Mouse (Mus musculus) kidney, postnatal 0 days (tissue): ENCODE data around the gene Fam19a2. TPM values are rescaled to one million over a fixed set of nuclear protein-coding genes. Genes with fewer than 3 reads are reported as not detected.

Experiments used
- ATAC-seq: fragments of 200-750 bp; cut with Nextera tagmentation; replicated peaks from 2 replicates; pipeline ENCODE4 v1.8.0; 2017; ENCODE audit warnings: low read depth, moderate number of reproducible peaks, moderate TSS enrichment, moderate library complexity; ENCODE audit not compliant: low FRiP score
- DNase-seq: peaks from one replicate; pipeline ENCODE4 v3.0.0-alpha.2; 2016; ENCODE audit warnings: low spot score
- H3K27ac ChIP-seq: fragments of 300-500 bp; sonication (generic); 2 replicates; pipeline ENCODE4 v1.5.1; 2014; ENCODE audit warnings: mild to moderate bottlenecking
- H3K27me3 ChIP-seq: fragments of 300-500 bp; sonication (generic); 2 replicates; pipeline ENCODE4 v1.6.1; 2014; ENCODE audit warnings: low read length, mixed read lengths; ENCODE audit not compliant: insufficient read depth
- H3K36me3 ChIP-seq: fragments of 300-500 bp; sonication (generic); 2 replicates; pipeline ENCODE4 v1.6.1; 2014; ENCODE audit warnings: low read length, mixed read lengths; ENCODE audit not compliant: insufficient read depth
- H3K4me1 ChIP-seq: fragments of 300-500 bp; sonication (generic); replicated peaks from 2 replicates; pipeline ENCODE4 v1.6.1; 2014; ENCODE audit warnings: antibody characterized with exemption, low read length, mixed read lengths; ENCODE audit not compliant: insufficient read depth
- H3K4me2 ChIP-seq: fragments of 300-500 bp; sonication (generic); 2 replicates; pipeline ENCODE4 v1.6.1; 2014; ENCODE audit warnings: mild to moderate bottlenecking, low read length, moderate library complexity, mixed read lengths
- H3K4me3 ChIP-seq: fragments of 300-500 bp; sonication (generic); replicated peaks from 2 replicates; pipeline ENCODE4 v1.5.1; 2014; ENCODE audit warnings: low read depth, low read length
- H3K9ac ChIP-seq: fragments of 300-500 bp; sonication (generic); 2 replicates; pipeline ENCODE4 v1.6.1; 2014; ENCODE audit warnings: low read depth, low read length
- H3K9me3 ChIP-seq: fragments of 300-500 bp; sonication (generic); replicated peaks from 2 replicates; pipeline ENCODE4 v1.6.1; 2016; ENCODE audit warnings: low read length, inconsistent platforms, mixed read lengths
- CTCF ChIP-seq: IDR thresholded peaks from 2 replicates; pipeline ENCODE4 v1.5.1; 2016; ENCODE audit warnings: antibody characterized with exemption, low read depth, mild to moderate bottlenecking, moderate library complexity
- WGBS: fragments of 180-500 bp; shearing (Covaris S2); extraction: QIAGEN DNeasy Blood & Tissue Kit; methylation state at CpG from one replicate; pipeline ENCODE4 v1.1.7; 2014; 5-methylcytosine and 5-hydroxymethylcytosine counted together
- polyA plus RNA-seq: library from polyadenylated mRNA; unstranded; fragments of >200 nt; fragmentation: Nextera tagmentation; extraction: Ambion mirVana; gene quantifications from 2 replicates; pipeline ENCODE4 v1.2.1, GENCODE M21; 2015

The Fam19a2 gene
- polyA plus RNA-seq, 1 experiment from 2014 or later: 2.0 TPM

DNA sequence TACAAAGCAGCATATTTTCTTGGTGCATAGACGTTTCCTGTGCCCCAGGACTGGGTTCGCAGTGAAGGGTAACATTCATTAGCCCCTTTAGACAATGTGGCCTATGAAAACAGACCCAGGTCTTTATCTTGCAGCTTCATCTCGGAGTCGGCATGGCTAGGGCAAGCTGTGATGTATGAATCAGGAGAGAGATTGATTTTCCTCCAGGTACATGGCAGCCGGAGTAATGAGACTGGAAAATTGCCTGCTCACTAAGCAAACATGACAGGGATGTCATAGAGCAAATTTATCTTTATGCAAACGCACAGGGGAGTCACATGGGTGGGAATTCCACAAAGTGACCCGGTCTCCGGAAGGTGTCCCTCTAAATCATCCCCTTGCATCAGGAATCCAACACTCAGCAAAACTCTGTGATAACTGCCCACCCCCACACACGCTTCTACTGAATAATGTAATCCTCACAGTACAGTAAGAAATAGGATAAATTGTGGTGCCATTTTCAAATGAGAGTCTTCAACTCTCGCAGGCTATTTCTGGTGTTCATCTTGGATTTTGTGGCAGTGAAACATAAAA lies 306.9 kb downstream of the Fam19a2 start:
- no peaks in the 10 kb centered on the region for H3K27me3 ChIP-seq
- H3K9ac ChIP-seq: no peak overlapping the region
- H3K4me1 ChIP-seq: no peaks in the 10 kb centered on the region
- no peak for DNase-seq
- no peak overlapping the region for H3K27ac ChIP-seq
- H3K36me3 ChIP-seq: no peaks in the 10 kb centered on the region
- H3K4me2 ChIP-seq: no peak overlapping the region
- WGBS: 33% methylated on average over 10 of the region's 10 CpGs
- H3K9me3 ChIP-seq: no peaks in the 10 kb centered on the region
- ATAC-seq: no peak
- TF ChIP-seq CTCF: no peak
- no peak overlapping the region for H3K4me3 ChIP-seq

DNA sequence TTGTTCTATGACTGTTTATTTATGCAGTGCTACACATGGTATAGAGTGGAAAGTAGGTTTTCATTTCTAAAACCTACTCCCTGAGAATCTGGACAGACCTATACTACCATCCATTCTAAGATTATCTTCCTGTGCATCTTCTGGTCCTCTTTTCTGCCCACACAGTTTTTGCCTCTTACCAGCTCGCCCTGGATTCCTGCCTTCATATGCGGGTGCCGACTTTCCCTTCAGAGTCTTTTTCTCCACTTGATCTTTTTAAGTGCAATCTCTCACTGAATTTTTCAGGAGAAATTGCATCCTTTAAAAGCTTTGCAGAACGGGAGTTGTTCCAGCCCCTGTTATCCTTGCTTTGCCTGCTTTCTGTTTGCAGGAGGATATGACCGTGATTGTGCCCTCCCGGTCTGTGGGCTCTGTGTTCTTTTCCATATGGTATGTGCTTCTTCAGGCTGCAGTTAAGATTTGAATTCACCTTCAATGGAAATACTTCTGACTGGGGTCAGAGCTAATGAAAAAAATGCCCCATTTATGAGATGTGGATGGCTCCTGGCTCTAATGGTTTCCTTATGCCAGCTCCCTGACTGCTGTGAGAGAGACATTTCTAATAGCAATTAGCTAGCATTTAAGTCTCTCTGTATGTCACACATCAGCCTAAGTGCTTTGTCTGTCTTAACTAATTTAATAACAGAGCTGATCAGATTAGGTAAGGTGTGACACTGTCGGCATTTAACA lies 308.7 kb downstream of the Fam19a2 start:
- WGBS: 72% methylated on average over 7 of the region's 7 CpGs
- DNase-seq (no peak), ATAC-seq (no peak)
- Histone ChIP-seq H3K27ac (no peak overlapping the region), H3K36me3 (no peaks in the 10 kb centered on the region), H3K27me3 (no peaks in the 10 kb centered on the region), H3K4me1 (no peaks in the 10 kb centered on the region), H3K4me3 (no peak overlapping the region), H3K9me3 (no peaks in the 10 kb centered on the region), H3K4me2 (no peak overlapping the region), H3K9ac (no peak overlapping the region)
- TF ChIP-seq CTCF: no peak

DNA sequence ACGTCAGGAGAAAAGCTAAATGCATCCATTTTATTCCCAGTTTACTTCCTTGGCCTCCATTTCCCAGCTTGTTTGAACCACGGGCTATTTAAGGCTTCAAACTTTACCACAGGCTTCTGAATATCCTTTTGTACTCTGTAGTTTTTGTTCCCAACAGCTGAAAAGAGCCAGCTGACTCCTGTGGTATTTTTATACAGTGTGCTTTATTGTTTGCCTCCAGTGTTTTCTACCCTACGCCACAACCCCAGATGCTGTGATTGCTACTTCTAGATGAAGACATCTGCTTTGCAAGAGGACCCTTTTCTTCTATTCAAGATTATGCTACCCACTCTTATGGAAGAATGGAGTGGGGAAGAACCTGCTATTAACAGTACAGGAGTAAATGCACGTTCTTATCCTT lies 314.0 kb downstream of the Fam19a2 start:
- no peak for ATAC-seq
- Histone ChIP-seq H3K9me3 (no peaks in the 10 kb centered on the region), H3K4me3 (no peak overlapping the region), H3K4me2 (no peak overlapping the region), H3K9ac (no peak overlapping the region), H3K27me3 (no peaks in the 10 kb centered on the region), H3K4me1 (no peaks in the 10 kb centered on the region), H3K36me3 (no peaks in the 10 kb centered on the region), H3K27ac (no peak overlapping the region)
- DNase-seq: no peak
- WGBS: 86% methylated on average over 4 of the region's 4 CpGs
- no peak for TF ChIP-seq CTCF

DNA sequence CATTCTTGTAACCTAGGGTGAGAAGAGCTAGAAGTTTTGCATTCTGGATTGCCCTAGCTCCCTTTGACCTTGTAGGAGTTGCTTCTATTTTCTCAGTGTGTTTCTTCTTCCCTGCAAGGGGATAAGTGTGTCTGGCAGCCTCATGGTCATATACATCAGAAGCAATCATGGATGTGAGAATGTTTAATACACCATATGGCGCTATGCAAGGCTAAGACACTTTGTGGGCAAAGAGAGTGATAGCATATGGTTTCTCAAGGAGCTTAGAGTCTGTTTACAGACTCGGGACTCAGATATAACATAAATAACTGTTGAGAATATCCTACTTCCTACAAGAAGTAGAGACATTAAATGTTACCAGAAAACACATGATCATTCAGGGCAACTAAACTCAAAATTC lies 315.2 kb downstream of the Fam19a2 start:
- H3K27me3 ChIP-seq: no peaks in the 10 kb centered on the region
- H3K4me3 ChIP-seq: no peak overlapping the region
- ATAC-seq (no peak), DNase-seq (no peak)
- no peak overlapping the region for H3K9ac ChIP-seq
- H3K4me1 ChIP-seq: no peaks in the 10 kb centered on the region
- no peaks in the 10 kb centered on the region for H3K36me3 ChIP-seq
- no peaks in the 10 kb centered on the region for H3K9me3 ChIP-seq
- WGBS: 75% methylated on average over 2 of the region's 2 CpGs
- TF ChIP-seq CTCF: no peak
- no peak overlapping the region for H3K4me2 ChIP-seq
- no peak overlapping the region for H3K27ac ChIP-seq

DNA sequence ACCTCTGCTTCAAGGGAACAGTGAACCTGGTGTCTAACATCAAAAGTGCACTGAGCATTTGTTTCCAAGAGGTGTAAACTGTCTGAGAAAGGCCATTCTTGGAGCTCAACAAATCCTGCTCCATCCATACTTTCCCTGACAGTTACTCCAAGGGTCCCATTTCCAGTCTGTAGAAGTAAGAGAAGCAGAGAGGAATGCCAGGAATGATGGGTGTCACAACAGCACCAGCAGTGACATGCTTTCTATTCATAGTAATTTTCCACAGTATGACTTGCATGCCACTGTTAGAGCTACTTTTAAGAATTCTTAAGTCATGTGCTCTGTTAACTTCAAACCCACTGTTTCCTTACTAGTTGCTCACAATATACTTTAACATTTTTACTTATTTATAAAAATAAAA lies 331.2 kb downstream of the Fam19a2 start:
- DNase-seq (no peak), ATAC-seq (no peak)
- no peak overlapping the region for H3K27ac ChIP-seq
- H3K4me2 ChIP-seq: no peak overlapping the region
- TF ChIP-seq CTCF: no peak
- H3K9ac ChIP-seq: no peak overlapping the region
- H3K27me3 ChIP-seq: no peaks in the 10 kb centered on the region
- H3K4me1 ChIP-seq: no peaks in the 10 kb centered on the region
- H3K9me3 ChIP-seq: no peaks in the 10 kb centered on the region
- H3K4me3 ChIP-seq: no peak overlapping the region
- no peaks in the 10 kb centered on the region for H3K36me3 ChIP-seq

DNA sequence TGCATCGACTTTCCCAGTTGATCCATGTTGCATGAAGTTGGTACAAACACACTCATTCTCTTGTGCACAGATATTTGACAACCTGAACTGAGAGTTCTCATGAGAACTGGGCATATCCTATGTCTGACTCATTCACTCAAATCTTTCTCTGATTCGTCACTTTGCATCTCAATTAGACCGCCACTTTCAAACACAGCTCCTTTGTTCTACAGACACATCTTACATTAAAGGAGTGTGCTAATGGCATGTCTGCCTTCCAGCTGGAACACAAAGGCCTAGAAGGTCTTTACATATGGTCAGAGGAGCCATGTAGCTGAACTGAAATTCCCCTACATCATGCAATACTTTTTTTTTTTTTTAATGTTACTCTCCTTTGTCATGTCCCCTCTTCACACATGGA lies 333.3 kb downstream of the Fam19a2 start:
- H3K9me3 ChIP-seq: no peaks in the 10 kb centered on the region
- ATAC-seq: no peak
- TF ChIP-seq CTCF: no peak
- no peak overlapping the region for H3K4me3 ChIP-seq
- no peak overlapping the region for H3K9ac ChIP-seq
- no peak overlapping the region for H3K27ac ChIP-seq
- H3K4me1 ChIP-seq: no peaks in the 10 kb centered on the region
- WGBS: 86% methylated on average over 3 of the region's 3 CpGs
- H3K27me3 ChIP-seq: no peaks in the 10 kb centered on the region
- no peaks in the 10 kb centered on the region for H3K36me3 ChIP-seq
- no peak overlapping the region for H3K4me2 ChIP-seq
- no peak for DNase-seq
